Mouse (Mus musculus) CD8-positive naive resting alpha-beta T cell, adult 57 days (primary cell): ENCODE measurements around the gene Olfr876. TPM values are rescaled to one million over a fixed set of nuclear protein-coding genes. Genes with fewer than 3 reads are reported as not detected.

ENCODE experiments used
- total RNA-seq: library from RNA; stranded (reverse); gene quantifications from one replicate; pipeline ENCODE4 v1.2.4, GENCODE M21; 2023

Olfr876 gene
- not detected for total RNA-seq

DNA sequence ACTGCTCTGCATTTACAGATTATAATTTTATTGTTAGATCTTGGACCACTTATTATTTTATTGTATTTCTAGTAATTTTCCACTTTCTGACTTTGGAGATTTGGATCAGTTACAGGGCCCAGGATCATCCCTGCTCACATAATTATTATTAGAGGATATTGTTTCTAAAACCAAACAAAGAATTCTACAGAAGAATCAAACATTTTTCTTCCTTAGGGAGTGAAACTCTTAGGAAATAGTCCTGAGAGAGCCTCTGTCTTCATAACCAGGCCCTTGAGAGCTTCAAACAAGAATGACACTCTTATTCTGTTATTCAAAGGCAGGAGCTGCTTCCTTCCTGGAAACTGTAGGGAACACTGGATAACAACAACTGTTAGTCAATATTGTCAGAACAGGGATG is at the start of gene Olfr876:
TSS of gene Olfr876 (plus strand) at position 301 of the 400 bp plus-strand sequence.

DNA sequence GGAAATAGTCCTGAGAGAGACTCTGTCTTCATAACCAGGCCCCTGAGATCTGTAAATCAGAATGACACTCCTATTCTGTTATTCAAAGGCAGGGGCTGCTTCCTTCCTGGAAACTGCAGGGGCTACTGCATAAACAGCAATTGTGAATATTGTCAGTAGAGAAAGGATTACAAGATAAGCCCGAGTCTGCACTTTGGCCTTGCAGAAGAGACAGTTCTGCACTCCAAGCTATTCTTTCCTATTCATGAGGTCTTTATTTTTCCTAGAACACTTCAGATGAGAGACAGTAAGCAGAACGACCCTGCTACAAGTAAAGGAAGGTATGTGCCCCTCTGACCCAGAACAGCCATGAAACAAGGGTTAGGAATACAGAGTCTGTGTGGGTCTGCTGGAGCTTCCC is 31.1 kb upstream of the Olfr876 start, which contains the start of gene Olfr875:
TSS of gene Olfr875 (plus strand) at position 99 of the 400 bp plus-strand sequence.

DNA sequence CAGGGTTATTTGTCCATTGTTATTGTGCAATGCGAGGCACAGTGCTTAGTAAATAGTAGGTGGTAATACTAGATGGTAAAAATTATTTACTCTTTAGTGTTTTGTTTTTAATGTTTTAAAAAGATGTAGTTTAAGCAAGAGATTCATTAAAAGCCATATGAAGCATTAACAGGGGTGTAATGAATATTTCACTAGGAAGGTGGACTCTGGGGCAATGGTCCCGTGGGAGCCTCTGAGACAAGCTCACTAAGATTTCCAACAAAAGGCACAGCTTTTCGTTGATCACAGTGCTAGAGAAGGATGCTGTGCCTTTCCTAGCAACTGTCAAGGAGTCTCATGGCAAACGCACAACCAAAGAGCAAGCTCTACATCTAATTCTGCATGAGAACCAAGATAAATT is 51.1 kb downstream of the Olfr876 start, which contains the start of gene Olfr877:
TSS of gene Olfr877 (plus strand) at position 301 of the 400 bp plus-strand sequence.

Other genes with a start within 250 kb of the Olfr876 start
- 9.7 TPM for gene Siae, start 247.3 kb upstream of the Olfr876 start, total RNA-seq
- gene Spa17, start 189.3 kb upstream of the Olfr876 start, total RNA-seq, result not detected
- gene Tbrg1, start 145.7 kb upstream of the Olfr876 start, total RNA-seq, result 83.6 TPM
- not detected for gene Panx3, start 133.8 kb upstream of the Olfr876 start, total RNA-seq
- gene Olfr160, start 86.8 kb upstream of the Olfr876 start, total RNA-seq, result not detected
- gene Olfr874, start 57.9 kb upstream of the Olfr876 start, total RNA-seq, result not detected
- gene Olfr875, start 31.2 kb upstream of the Olfr876 start, total RNA-seq, result not detected
- gene Olfr877, start 51.2 kb downstream of the Olfr876 start, total RNA-seq, result not detected
- gene Olfr145, start 93.7 kb downstream of the Olfr876 start, total RNA-seq, result not detected
- not detected for gene Olfr878, start 114.8 kb downstream of the Olfr876 start, total RNA-seq
- gene Olfr881, start 188.8 kb downstream of the Olfr876 start, total RNA-seq, result not detected
- gene Olfr883, start 222.8 kb downstream of the Olfr876 start, total RNA-seq, result not detected
- not detected for gene Olfr884, start 243.5 kb downstream of the Olfr876 start, total RNA-seq